Mouse (Mus musculus) kidney, adult 2 months (tissue): Measurements from ENCODE around the gene Chid1.

Experiments
- CTCF ChIP-seq: fragments of 200-500 bp; conservative IDR thresholded peaks from 2 replicates; pipeline ENCODE4 v1.5.1; 2011; ENCODE audit warnings: low read depth, mild to moderate bottlenecking, control low read depth, low read length, moderate library complexity, mixed read lengths; ENCODE audit not compliant: insufficient read depth, insufficient read length
- POLR2A ChIP-seq: fragments of 200-500 bp; IDR thresholded peaks from one replicate; pipeline ENCODE4 v1.6.1; 2011; ENCODE audit warnings: low read depth, low read length, control low read depth

- TF ChIP-seq CTCF = no peak
- TF ChIP-seq POLR2A = no peak
These were observed 49.2 kb upstream of the Chid1 start for GRCm38 (mm10) chr7:141588890-141589289.
